Mouse (Mus musculus) liver, embryonic 13.5 days (tissue): ENCODE measurements around the gene Tmem252. TPM values are rescaled to one million over a fixed set of nuclear protein-coding genes. Genes with fewer than 3 reads are reported as not detected.

Experiments used
- ATAC-seq: fragments of 200-750 bp; cut with Nextera tagmentation; 2 replicates; pipeline ENCODE4 v1.8.0; 2017; ENCODE audit warnings: low read depth, mild to moderate bottlenecking, moderate number of reproducible peaks, moderate library complexity
- DNase-seq: peaks from one replicate; pipeline ENCODE4 v3.0.0; 2022
- H3K27ac ChIP-seq: fragments of 300-500 bp; sonication (generic); 2 replicates; pipeline ENCODE4 v1.5.1; 2015; ENCODE audit warnings: moderate library complexity, mild to moderate bottlenecking, inconsistent platforms
- H3K27me3 ChIP-seq: fragments of 300-500 bp; sonication (generic); 2 replicates; pipeline ENCODE4 v1.6.1; 2015; ENCODE audit warnings: mild to moderate bottlenecking, inconsistent platforms
- H3K36me3 ChIP-seq: fragments of 300-500 bp; sonication (generic); 2 replicates; pipeline ENCODE4 v1.6.1; 2015; ENCODE audit warnings: mild to moderate bottlenecking, inconsistent platforms
- H3K4me1 ChIP-seq: fragments of 300-500 bp; sonication (generic); replicated peaks from 2 replicates; pipeline ENCODE4 v1.6.1; 2015; ENCODE audit warnings: inconsistent platforms
- H3K4me2 ChIP-seq: fragments of 300-500 bp; sonication (generic); 2 replicates; pipeline ENCODE4 v1.6.1; 2015; ENCODE audit warnings: inconsistent platforms, mild to moderate bottlenecking, moderate library complexity
- H3K4me3 ChIP-seq: fragments of 300-500 bp; sonication (generic); replicated peaks from 2 replicates; pipeline ENCODE4 v1.5.1; 2015; ENCODE audit warnings: mild to moderate bottlenecking, inconsistent platforms
- H3K9ac ChIP-seq: fragments of 300-500 bp; sonication (generic); 2 replicates; pipeline ENCODE4 v1.6.1; 2015; ENCODE audit warnings: mild to moderate bottlenecking, inconsistent platforms
- H3K9me3 ChIP-seq: fragments of 300-500 bp; sonication (generic); replicated peaks from 2 replicates; pipeline ENCODE4 v1.6.1; 2016; ENCODE audit warnings: inconsistent platforms
- WGBS: fragments of 180-500 bp; shearing (Covaris S2); methylation state at CpG from one replicate; pipeline ENCODE4 v1.1.7; 2015; ENCODE audit not compliant: insufficient replicate concordance; 5-methylcytosine and 5-hydroxymethylcytosine counted together
- polyA plus RNA-seq: library from polyadenylated mRNA; unstranded; fragments of >200 nt; fragmentation: Nextera tagmentation; extraction: Ambion mirVana; gene quantifications from 2 replicates; pipeline ENCODE4 v1.2.1, GENCODE M21; 2015

Tmem252 gene
- polyA plus RNA-seq, 1 experiment from 2014 or later: 0.18 TPM

DNA sequence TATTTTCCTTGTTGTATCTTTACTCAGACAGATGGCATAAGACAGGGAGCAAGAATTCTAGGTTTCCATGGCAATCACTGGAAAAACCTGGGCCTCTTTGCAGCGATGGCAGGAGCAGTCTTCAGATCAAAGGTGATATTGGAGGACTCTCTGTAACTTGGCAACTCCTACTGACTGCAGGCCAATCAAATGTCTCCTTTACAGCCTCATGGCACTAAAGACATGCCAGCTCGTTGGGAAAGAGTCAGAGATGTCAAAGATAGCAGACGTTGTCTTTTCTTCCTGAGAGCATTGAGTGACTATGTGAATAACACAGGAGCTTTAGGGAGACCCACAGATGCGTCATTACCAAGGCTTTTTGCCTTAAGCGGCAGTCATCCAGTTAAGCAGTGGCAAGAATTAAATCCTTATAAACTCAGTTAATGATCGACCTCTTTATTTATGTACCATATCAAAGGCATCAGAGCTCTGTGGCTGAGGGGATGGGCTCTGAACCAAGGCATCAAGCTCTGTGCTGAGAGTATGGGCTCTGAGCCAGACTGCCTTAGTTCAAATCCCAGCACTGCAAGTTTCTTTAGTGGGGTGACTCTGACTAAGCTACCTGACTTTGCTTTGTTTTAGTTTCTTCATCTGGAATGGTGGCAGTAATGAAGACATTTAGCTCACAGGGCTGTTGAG, 21.3 kb upstream of the Tmem252 start:
- no peak for ATAC-seq
- no peak overlapping the region for H3K4me2 ChIP-seq
- no peaks in the 10 kb centered on the region for H3K27me3 ChIP-seq
- H3K4me1 ChIP-seq: no peaks in the 10 kb centered on the region
- no peak overlapping the region for H3K9ac ChIP-seq
- no peak overlapping the region for H3K4me3 ChIP-seq
- H3K9me3 ChIP-seq: no peaks in the 10 kb centered on the region
- no peaks in the 10 kb centered on the region for H3K36me3 ChIP-seq
- 42% methylated on average over 6 of the region's 6 CpGs for WGBS
- no peak overlapping the region for H3K27ac ChIP-seq
- DNase-seq: no peak

DNA sequence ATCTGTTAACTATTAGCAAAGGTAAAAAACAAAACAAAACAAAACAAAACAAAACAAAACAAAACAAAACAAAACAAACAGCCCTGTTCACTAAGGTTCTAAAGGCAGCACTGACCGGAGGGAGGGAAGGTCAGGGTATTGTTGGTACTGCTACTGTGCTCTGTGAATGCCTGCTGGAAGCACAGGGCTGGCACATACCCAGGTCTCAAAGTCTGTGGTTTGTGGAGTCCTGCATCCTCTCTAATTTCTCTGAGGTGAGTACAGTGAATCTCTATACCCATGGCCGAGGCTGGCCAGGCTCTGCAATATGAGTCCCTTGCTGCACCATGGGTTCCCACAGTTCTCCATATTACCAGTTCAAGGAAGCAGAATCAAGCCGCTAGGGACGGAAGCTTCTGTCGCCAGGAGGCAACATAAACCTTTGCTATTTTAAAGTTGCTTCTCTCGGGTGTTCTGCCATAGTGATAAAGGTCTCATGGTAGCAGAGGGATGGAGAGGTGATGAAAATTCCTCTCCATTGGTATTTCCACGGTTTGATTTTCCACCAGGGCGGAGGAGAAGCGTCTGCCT, 20.5 kb upstream of the Tmem252 start:
- H3K9ac ChIP-seq: no peak overlapping the region
- H3K27me3 ChIP-seq: no peaks in the 10 kb centered on the region
- no peaks in the 10 kb centered on the region for H3K9me3 ChIP-seq
- no peak overlapping the region for H3K4me2 ChIP-seq
- WGBS: 64% methylated on average over 9 of the region's 9 CpGs
- DNase-seq: no peak
- no peaks in the 10 kb centered on the region for H3K36me3 ChIP-seq
- no peaks in the 10 kb centered on the region for H3K4me1 ChIP-seq
- no peak for ATAC-seq
- H3K4me3 ChIP-seq: no peak overlapping the region
- H3K27ac ChIP-seq: no peak overlapping the region

DNA sequence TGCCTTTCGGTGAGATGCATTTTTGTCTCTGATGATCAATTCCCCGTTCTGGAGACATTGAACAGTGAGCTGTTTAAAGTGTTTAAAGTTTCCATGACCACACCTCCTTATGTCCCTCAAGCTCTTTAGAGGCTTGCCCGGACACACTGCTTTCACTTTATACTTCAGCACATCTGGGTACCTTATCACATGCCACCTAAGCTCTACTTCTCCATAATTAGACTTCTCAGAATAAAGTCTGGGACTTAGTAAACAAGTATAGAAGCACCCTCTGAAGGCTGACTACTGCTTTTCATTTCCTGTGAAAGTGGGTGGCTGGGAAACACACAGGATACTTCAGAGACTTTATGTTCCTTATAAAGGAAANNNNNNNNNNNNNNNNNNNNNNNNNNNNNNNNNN, 16.8 kb upstream of the Tmem252 start:
- Histone ChIP-seq H3K9me3 (no peaks in the 10 kb centered on the region), H3K4me1 (no peaks in the 10 kb centered on the region), H3K36me3 (no peaks in the 10 kb centered on the region), H3K27ac (no peak overlapping the region), H3K4me3 (no peak overlapping the region), H3K4me2 (no peak overlapping the region), H3K9ac (no peak overlapping the region), H3K27me3 (no peaks in the 10 kb centered on the region)
- DNase-seq: no peak
- 62% methylated on average over 3 of the region's 3 CpGs for WGBS
- no peak for ATAC-seq

- Histone ChIP-seq H3K27ac (no peak overlapping the region), H3K4me3 (no peak overlapping the region), H3K9me3 (no peaks in the 10 kb centered on the region), H3K4me2 (no peak overlapping the region), H3K4me1 (no peaks in the 10 kb centered on the region), H3K9ac (no peak overlapping the region), H3K36me3 (no peaks in the 10 kb centered on the region), H3K27me3 (no peaks in the 10 kb centered on the region)
- 84% methylated on average over 2 of the region's 2 CpGs for WGBS
- DNase-seq (no peak), ATAC-seq (no peak)
Measured at GRCm38 (mm10) chr19:24662346-24662745, 11.5 kb upstream of the Tmem252 start.

- Histone ChIP-seq H3K9ac (no peak overlapping the region), H3K4me2 (no peak overlapping the region), H3K4me1 (no peaks in the 10 kb centered on the region), H3K27me3 (no peaks in the 10 kb centered on the region), H3K9me3 (no peaks in the 10 kb centered on the region), H3K4me3 (no peak overlapping the region), H3K27ac (no peak overlapping the region), H3K36me3 (no peaks in the 10 kb centered on the region)
- WGBS: 62% methylated on average over 11 of the region's 11 CpGs
- no peak for DNase-seq
- no peak for ATAC-seq
Measured at GRCm38 (mm10) chr19:24665771-24666170, 8.0 kb upstream of the Tmem252 start.

- ATAC-seq: no peak
- Histone ChIP-seq H3K4me2 (no peak overlapping the region), H3K36me3 (no peaks in the 10 kb centered on the region), H3K4me3 (no peak overlapping the region), H3K9me3 (no peaks in the 10 kb centered on the region), H3K4me1 (no peaks in the 10 kb centered on the region), H3K27ac (no peak overlapping the region), H3K27me3 (no peaks in the 10 kb centered on the region), H3K9ac (no peak overlapping the region)
- no peak for DNase-seq
- WGBS: 54% methylated on average over 3 of the region's 3 CpGs
Measured at GRCm38 (mm10) chr19:24667527-24667926, 6.3 kb upstream of the Tmem252 start.

DNA sequence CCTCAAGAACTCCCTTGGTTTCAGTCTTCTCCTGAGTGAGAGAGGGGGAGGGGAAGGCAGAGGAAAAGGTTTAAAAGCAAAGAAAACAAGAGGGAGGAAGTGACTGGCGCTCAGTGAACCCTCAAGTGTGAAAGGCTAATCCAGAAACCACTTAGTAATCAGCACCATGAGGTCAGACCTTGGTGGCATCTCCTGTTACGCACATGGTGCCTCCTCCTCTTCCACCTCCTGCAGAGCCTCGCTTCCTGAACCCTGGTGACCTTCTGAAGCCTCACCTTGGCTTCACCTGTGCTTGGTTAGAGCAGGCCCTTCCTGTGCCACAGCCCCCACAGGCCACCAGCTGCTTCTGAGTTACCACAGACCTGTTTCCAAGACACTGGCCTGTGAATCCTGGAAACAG, 2.2 kb upstream of the Tmem252 start:
- H3K4me3 ChIP-seq: no peak overlapping the region
- DNase-seq (no peak), ATAC-seq (no peak)
- WGBS: 22% methylated on average over 3 of the region's 3 CpGs
- no peak overlapping the region for H3K27ac ChIP-seq
- H3K4me2 ChIP-seq: no peak overlapping the region
- no peaks in the 10 kb centered on the region for H3K27me3 ChIP-seq
- no peak overlapping the region for H3K9ac ChIP-seq
- no peaks in the 10 kb centered on the region for H3K9me3 ChIP-seq
- no peaks in the 10 kb centered on the region for H3K4me1 ChIP-seq
- no peaks in the 10 kb centered on the region for H3K36me3 ChIP-seq

- H3K4me3 ChIP-seq: no peak overlapping the region
- no peak overlapping the region for H3K4me2 ChIP-seq
- 45% methylated on average over 10 of the region's 10 CpGs for whole genome bisulfite sequencing
- H3K4me1 ChIP-seq: no peaks in the 10 kb centered on the region
- ATAC-seq (no peak), DNase-seq (no peak)
- H3K9me3 ChIP-seq: no peaks in the 10 kb centered on the region
- H3K27me3 ChIP-seq: no peaks in the 10 kb centered on the region
- no peak overlapping the region for H3K27ac ChIP-seq
- H3K36me3 ChIP-seq: no peaks in the 10 kb centered on the region
- H3K9ac ChIP-seq: no peak overlapping the region
Measured at GRCm38 (mm10) chr19:24672366-24672960, 1.3 kb upstream of the Tmem252 start.

DNA sequence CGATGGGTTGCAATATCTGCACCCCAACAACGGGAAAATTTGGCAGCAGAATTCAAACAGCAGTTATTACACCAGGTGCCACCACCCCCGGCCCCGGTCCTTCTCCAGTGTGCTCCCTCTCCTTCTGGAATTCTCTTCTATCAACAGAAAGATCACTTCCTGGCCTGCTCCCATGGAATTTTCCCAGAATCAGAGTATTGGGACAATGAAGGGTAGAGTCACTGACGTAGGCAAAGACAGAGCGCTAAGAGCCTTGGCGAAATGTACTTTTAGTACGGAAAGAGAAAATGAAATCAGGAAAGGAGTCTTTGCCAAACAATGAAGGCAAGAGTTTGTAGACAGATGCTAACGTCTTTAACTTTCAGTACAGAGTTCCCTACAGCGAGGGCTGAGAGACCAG, 477 bp upstream of the Tmem252 start:
- no peak overlapping the region for H3K4me2 ChIP-seq

DNA sequence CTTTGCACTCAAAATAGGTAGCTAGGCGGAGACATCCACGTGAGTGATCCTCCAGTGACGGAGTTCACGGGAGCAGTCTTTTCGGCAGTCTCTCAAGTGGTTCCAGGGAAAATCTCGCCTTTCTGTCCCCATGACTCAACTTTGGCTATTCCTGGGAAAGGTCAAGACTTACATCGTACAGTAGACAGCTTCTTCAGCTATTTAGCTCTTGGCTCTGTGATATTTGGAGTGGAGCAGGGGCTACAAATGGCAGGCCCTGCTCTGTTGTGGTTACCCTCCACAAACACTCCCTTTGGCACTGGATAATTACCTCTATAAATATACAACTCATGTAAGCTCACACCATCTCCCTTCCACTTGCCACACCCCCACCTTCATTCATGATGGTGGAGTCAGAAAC, 2.6 kb downstream of the Tmem252 start:
- Histone ChIP-seq H3K9ac (no peak overlapping the region), H3K36me3 (no peaks in the 10 kb centered on the region), H3K27ac (no peak overlapping the region), H3K4me2 (no peak overlapping the region), H3K9me3 (no peaks in the 10 kb centered on the region), H3K4me3 (no peak overlapping the region), H3K4me1 (no peaks in the 10 kb centered on the region), H3K27me3 (no peaks in the 10 kb centered on the region)
- ATAC-seq (no peak), DNase-seq (no peak)
- 67% methylated on average over 7 of the region's 7 CpGs for WGBS

More for the DNA sequence above, 477 bp upstream of the Tmem252 start:
- H3K27ac ChIP-seq: no peak overlapping the region
- 75% methylated on average over 10 of the region's 10 CpGs for WGBS
- H3K9me3 ChIP-seq: no peaks in the 10 kb centered on the region
- no peaks in the 10 kb centered on the region for H3K27me3 ChIP-seq
- ATAC-seq: no peak
- H3K4me1 ChIP-seq: no peaks in the 10 kb centered on the region
- no peaks in the 10 kb centered on the region for H3K36me3 ChIP-seq
- H3K9ac ChIP-seq: no peak overlapping the region
- no peak overlapping the region for H3K4me3 ChIP-seq
- no peak for DNase-seq

GRCm38 (mm10) chr19:24677242-24677984, 3.6 kb downstream of the Tmem252 start:
- WGBS: 53% methylated on average over 8 of the region's 8 CpGs
- no peak for DNase-seq
- no peaks in the 10 kb centered on the region for H3K36me3 ChIP-seq
- ATAC-seq: no peak
- H3K27ac ChIP-seq: no peak overlapping the region
- H3K4me2 ChIP-seq: no peak overlapping the region
- H3K9me3 ChIP-seq: no peaks in the 10 kb centered on the region
- no peak overlapping the region for H3K4me3 ChIP-seq
- H3K27me3 ChIP-seq: no peaks in the 10 kb centered on the region
- no peaks in the 10 kb centered on the region for H3K4me1 ChIP-seq
- H3K9ac ChIP-seq: no peak overlapping the region
